Mouse (Mus musculus) R1 (cell line): ENCODE measurements at regions not wholly inside any gene's neighbourhood (a gene's known extent, or its start where the extent isn't known, plus 50 kb on each side); places are given as distances from the start of the nearest gene placed in this dataset.

Experiments used
- DNase-seq: peaks from one replicate; pipeline ENCODE4 v3.0.0-alpha.2; 2018; ENCODE audit warnings: low read depth, low spot score

DNA sequence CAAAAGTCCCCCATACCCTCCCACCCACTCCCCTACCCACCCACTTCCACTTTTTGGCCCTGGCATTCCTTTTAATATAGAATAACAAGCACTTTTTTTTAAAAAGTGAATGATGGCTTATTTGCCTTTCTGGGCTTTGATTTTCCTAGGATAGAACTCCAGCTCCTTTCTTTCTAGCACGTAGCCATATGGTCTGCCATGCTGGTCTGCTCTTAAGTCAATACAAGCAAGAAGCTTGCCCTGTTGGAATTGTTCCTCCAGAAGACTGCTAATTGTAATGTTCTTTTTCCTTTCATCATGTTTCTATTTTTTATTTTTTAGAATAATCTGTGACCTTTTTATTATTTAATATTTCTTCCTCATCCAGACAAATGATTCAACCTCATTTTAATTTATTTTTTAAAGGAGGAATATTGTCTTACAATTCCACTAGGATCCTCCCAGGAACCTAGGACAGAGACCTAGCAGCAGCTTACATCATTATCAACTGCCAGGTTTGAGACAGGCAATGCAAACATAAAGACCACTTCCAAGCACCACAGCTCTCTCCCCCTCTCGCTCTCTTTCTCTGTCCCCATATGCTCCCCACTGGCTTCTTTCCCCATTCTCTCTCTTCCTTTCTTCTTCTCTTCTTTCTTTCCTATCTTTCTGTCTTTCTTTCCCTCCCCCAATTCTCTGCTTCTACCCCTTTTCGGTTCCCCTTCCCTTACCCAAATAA lies 558.9 kb downstream of the Otol1 start:
- DNase-seq: no peak

DNA sequence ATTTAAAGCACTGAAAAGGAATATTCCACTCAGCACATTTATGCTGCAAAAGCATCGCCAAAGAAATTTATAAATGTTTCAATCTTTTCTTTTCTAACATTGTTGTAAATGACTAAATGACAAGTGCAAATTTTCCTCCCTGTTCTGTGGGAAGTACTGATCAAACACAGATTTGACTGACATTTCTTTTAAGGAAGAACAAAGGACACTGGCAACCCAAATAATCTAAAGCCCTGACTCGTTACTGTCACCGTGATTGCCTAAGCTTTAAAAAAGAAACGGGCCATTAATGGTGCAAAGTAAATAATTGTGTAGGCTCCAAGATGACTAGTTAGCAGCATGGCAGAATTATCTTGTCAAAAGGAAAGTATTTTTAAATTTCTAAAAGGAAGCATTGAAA lies 587.4 kb downstream of the Otol1 start:
- DNase-seq: no peak
